Mouse (Mus musculus) liver, embryonic 13.5 days (tissue): ENCODE data around the gene Rap1a. TPM values are rescaled to one million over a fixed set of nuclear protein-coding genes. Genes with fewer than 3 reads are reported as not detected.

ENCODE experiments used
- ATAC-seq: fragments of 200-750 bp; cut with Nextera tagmentation; 2 replicates; pipeline ENCODE4 v1.8.0; 2017; ENCODE audit warnings: low read depth, mild to moderate bottlenecking, moderate number of reproducible peaks, moderate library complexity
- DNase-seq: peaks from one replicate; pipeline ENCODE4 v3.0.0; 2022
- H3K27ac ChIP-seq: fragments of 300-500 bp; sonication (generic); 2 replicates; pipeline ENCODE4 v1.5.1; 2015; ENCODE audit warnings: moderate library complexity, mild to moderate bottlenecking, inconsistent platforms
- H3K27me3 ChIP-seq: fragments of 300-500 bp; sonication (generic); 2 replicates; pipeline ENCODE4 v1.6.1; 2015; ENCODE audit warnings: mild to moderate bottlenecking, inconsistent platforms
- H3K36me3 ChIP-seq: fragments of 300-500 bp; sonication (generic); 2 replicates; pipeline ENCODE4 v1.6.1; 2015; ENCODE audit warnings: mild to moderate bottlenecking, inconsistent platforms
- H3K4me1 ChIP-seq: fragments of 300-500 bp; sonication (generic); replicated peaks from 2 replicates; pipeline ENCODE4 v1.6.1; 2015; ENCODE audit warnings: inconsistent platforms
- H3K4me2 ChIP-seq: fragments of 300-500 bp; sonication (generic); 2 replicates; pipeline ENCODE4 v1.6.1; 2015; ENCODE audit warnings: inconsistent platforms, mild to moderate bottlenecking, moderate library complexity
- H3K4me3 ChIP-seq: fragments of 300-500 bp; sonication (generic); replicated peaks from 2 replicates; pipeline ENCODE4 v1.5.1; 2015; ENCODE audit warnings: mild to moderate bottlenecking, inconsistent platforms
- H3K9ac ChIP-seq: fragments of 300-500 bp; sonication (generic); 2 replicates; pipeline ENCODE4 v1.6.1; 2015; ENCODE audit warnings: mild to moderate bottlenecking, inconsistent platforms
- H3K9me3 ChIP-seq: fragments of 300-500 bp; sonication (generic); replicated peaks from 2 replicates; pipeline ENCODE4 v1.6.1; 2016; ENCODE audit warnings: inconsistent platforms
- WGBS: fragments of 180-500 bp; shearing (Covaris S2); methylation state at CpG from one replicate; pipeline ENCODE4 v1.1.7; 2015; ENCODE audit not compliant: insufficient replicate concordance; 5-methylcytosine and 5-hydroxymethylcytosine counted together
- polyA plus RNA-seq: library from polyadenylated mRNA; unstranded; fragments of >200 nt; fragmentation: Nextera tagmentation; extraction: Ambion mirVana; gene quantifications from 2 replicates; pipeline ENCODE4 v1.2.1, GENCODE M21; 2015

Gene Rap1a
- 119 and 149 TPM in 2 replicates for polyA plus RNA-seq

DNA sequence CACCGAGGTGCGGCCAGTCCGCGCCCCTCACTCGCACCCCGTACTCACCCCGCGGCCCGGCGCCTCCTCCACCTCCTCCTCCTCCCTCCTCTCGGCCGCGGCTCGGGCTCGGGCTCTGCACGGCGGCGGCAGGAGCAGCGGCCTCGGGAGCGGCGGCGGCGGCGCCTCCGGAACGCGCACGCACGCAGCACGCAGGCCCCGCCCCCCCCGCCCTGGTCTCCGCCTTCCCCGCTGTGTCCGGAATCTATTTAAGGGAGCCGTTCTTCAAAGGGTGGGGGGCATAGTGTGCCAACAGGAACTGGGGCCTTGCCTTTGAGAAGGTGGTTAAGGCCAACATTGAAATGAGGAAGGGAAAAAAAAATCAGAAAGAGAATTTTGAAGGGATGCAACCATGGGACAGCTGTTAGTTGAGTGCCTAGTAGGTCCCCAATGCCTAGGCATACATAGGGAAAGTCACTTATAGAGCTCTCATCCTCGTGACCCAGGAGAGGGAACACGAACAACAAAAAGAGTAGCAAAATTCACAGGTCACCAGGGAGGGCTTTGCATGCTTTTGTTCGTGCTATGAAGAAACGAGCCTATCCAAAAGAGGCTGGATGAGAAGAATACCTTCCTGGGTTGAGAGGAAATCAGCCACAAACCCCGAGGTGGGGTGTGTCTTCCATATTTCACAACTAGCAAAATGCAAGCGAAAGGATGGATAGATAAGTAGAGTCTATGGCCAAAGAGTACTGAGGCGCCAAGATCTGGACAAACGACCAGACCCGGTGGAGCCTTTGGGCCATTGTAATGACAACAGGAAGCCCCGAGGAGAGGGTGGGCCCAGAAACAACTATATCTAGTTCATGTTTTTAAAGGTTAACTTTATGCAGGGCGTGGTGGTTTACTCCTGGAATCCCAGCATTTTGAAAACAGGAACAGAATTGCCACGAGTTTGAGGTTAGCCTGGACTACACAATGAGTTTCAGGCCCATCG is at the start of gene Rap1a:
Gene Rap1a (minus strand): TSS at position 146 of the 976 bp plus-strand sequence.
- peak within 1 kb of the TSS; percentile 86 for H3K4me3 ChIP-seq
- peak; percentile 89 for ATAC-seq
- no peaks in the 10 kb centered on the region for H3K27me3 ChIP-seq
- peak within 1 kb of the TSS; percentile 95 for H3K27ac ChIP-seq
- 6% methylated on average over 34 of the region's 50 CpGs for WGBS
- H3K4me2 ChIP-seq = peak within 1 kb of the TSS; percentile 71
- peak within 1 kb of the TSS; percentile 94 for H3K9ac ChIP-seq
- no peaks in the 10 kb centered on the region for H3K36me3 ChIP-seq
- DNase-seq = peak; percentile 72
- no peaks in the 10 kb centered on the region for H3K9me3 ChIP-seq
- H3K4me1 ChIP-seq = peaks cover 76% of the 10 kb centered on the region

DNA sequence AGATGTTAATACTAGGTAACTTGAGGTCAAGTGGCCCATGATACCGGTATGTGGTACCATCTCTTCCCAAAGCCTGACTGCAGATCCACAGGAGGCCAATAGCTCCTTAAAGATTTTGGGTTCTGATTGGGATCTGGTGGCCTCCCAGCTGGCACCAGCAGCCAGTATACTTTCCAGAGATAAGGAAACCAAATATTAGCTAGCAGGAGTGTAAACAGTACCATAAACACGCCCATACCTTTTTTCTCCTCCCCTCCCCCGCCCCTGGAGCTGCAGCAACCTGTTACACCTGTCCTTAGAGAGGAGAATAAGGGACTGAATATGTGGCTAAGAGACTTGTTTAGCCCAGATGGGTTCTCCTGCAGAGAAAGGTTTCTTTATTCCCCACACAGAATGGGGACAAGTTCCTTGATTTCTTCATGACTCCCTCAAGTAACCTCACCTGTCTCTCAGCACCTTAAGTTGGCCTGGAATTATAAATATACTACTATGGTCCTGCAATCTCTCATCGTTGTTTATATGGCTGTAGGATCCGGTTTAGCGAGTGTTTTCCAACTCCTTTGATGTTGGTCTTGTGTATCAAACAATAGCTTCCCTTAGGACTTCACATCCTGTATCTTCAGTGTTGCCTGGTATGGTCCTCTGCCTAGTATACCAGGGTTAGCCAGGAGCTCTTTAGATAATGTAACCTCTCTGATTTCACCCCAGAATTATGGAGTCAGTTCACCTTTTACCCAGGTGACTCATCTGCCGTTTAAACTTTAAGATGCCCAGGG is 45.3 kb upstream of the Rap1a start:
- DNase-seq (no peak), ATAC-seq (peak; percentile 55)
- Histone ChIP-seq H3K27ac (no peak overlapping the region), H3K9me3 (no peaks in the 10 kb centered on the region), H3K36me3 (no peaks in the 10 kb centered on the region), H3K27me3 (peaks cover 4% of the 10 kb centered on the region), H3K9ac (no peak overlapping the region), H3K4me3 (no peak overlapping the region), H3K4me1 (peaks cover 6% of the 10 kb centered on the region), H3K4me2 (no peak overlapping the region)
- WGBS = 52% methylated on average over 7 of the region's 7 CpGs

DNA sequence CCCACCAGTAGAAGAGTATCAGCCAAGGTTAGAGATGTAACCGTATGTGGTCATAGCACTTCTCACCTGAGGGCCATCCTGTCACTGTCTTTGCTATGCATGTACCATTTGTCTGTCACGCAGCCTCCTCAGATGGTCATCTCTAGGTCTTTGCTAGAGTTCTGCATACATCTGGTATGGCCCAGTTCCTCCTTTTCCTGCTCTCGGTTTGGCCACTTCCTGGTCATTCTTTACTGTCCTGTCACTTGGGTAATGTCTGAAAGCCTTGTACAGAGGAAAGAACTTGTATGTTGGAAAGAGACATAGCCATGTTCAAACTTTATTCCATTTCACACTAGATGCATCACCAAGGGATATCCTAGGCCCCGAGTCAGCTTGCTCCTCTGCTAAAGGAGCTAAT is 38.7 kb upstream of the Rap1a start:
- Histone ChIP-seq H3K9ac (no peak overlapping the region), H3K27ac (no peak overlapping the region), H3K9me3 (no peaks in the 10 kb centered on the region), H3K4me2 (no peak overlapping the region), H3K27me3 (peaks cover 4% of the 10 kb centered on the region), H3K36me3 (no peaks in the 10 kb centered on the region), H3K4me3 (no peak overlapping the region), H3K4me1 (peaks cover 23% of the 10 kb centered on the region)
- ATAC-seq = no peak
- 51% methylated on average over 4 of the region's 4 CpGs for WGBS
- DNase-seq = no peak

DNA sequence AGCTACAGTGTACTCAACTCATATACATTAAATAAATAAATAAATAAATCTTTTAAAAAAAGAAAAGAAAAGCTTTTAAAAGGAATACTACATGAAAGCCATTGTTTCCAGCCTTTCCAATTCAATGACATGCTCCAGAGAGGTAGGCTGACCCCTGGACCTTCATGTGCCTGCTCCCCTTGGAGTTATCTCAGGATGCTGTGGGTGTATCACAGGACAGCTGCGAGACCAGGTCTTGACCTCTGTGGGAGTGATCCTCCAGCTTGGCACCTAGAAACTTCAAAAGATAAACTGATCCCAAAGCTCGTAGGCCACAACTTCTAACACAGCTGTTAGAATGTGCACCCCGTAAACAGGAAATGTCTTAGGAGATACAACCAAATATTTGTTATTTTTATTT is 37.5 kb upstream of the Rap1a start:
- no peak overlapping the region for H3K9ac ChIP-seq
- H3K36me3 ChIP-seq = no peaks in the 10 kb centered on the region
- peaks cover 4% of the 10 kb centered on the region for H3K27me3 ChIP-seq
- H3K4me2 ChIP-seq = no peak overlapping the region
- no peak overlapping the region for H3K27ac ChIP-seq
- H3K4me3 ChIP-seq = no peak overlapping the region
- no peaks in the 10 kb centered on the region for H3K9me3 ChIP-seq
- H3K4me1 ChIP-seq = peaks cover 23% of the 10 kb centered on the region
- no peak for ATAC-seq
- no peak for DNase-seq
- 64% methylated on average over 3 of the region's 3 CpGs for WGBS

DNA sequence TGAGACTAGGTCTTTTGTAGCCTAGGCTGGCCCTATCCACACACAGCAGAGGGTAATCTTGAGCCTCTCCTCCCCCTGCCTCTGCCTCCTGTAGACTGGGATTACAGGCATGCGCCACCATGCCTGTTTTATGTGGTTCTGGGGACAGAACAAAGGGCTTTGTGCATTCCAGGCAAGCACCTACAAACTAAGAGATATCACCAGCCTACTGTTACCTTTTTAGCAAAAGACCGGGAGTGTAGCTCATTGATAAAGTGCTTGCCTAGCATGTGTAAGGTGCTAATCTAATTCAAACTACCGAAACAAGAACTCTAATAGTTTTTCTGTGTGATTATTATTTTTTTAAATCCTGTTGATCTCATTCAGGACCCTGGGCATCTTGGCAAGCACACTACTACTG is 35.7 kb upstream of the Rap1a start:
- ATAC-seq = peak; percentile 59
- peaks cover 23% of the 10 kb centered on the region for H3K4me1 ChIP-seq

DNA sequence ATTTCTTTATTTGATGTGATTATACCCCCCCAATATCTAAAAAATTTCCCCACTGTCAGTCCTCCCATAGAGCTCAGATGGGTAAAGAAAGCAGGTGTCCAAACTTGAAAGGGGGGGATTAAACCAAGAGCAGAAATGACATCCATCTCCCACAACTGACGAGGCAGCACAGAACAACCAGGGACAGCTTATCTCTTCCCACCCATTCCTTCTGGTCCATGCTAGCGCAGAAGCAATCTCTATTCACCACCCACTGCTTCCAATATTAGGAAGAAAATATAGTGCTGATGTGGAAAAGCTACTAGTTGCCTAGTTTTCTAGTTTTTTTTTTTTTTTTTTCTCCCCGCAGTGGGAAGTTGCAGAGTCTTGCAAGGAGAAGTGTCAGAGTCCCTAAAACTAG is 34.7 kb upstream of the Rap1a start:
- H3K27me3 ChIP-seq = no peaks in the 10 kb centered on the region
- 27% methylated on average over 3 of the region's 3 CpGs for WGBS
- no peak overlapping the region for H3K4me2 ChIP-seq
- no peaks in the 10 kb centered on the region for H3K36me3 ChIP-seq
- peaks cover 23% of the 10 kb centered on the region for H3K4me1 ChIP-seq
- no peaks in the 10 kb centered on the region for H3K9me3 ChIP-seq
- ATAC-seq = peak; percentile 74
- H3K9ac ChIP-seq = no peak overlapping the region
- no peak for DNase-seq
- no peak overlapping the region for H3K4me3 ChIP-seq
- H3K27ac ChIP-seq = no peak overlapping the region; the same call in 1 of the 2 replicates

More for the DNA sequence above, 35.7 kb upstream of the Rap1a start:
- no peaks in the 10 kb centered on the region for H3K36me3 ChIP-seq
- H3K4me2 ChIP-seq = no peak overlapping the region
- H3K9me3 ChIP-seq = no peaks in the 10 kb centered on the region
- H3K27me3 ChIP-seq = no peaks in the 10 kb centered on the region
- H3K9ac ChIP-seq = no peak overlapping the region
- H3K4me3 ChIP-seq = no peak overlapping the region
- DNase-seq = no peak
- no peak overlapping the region for H3K27ac ChIP-seq
- WGBS = 26% methylated on average over 3 of the region's 3 CpGs

DNA sequence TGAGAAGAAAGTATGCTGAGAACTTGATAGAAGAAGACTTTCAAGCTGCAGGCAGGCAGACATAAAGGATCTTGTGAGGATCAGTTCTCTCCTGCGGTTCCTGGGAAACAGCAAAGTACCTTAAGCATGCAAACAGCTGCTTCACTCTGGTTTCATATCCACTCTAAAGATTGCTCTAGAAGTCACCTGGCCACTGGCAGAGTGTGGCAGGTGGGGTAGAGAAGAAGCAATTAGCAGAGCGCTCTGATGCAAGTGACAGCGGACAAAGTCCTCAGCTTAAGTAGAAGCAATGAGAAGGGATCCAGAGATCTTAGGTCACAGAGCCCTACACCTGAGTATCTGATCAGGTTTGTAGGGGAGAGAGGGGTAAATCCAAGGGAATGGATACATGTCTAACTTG is 30.4 kb upstream of the Rap1a start:
- Histone ChIP-seq H3K27me3 (no peaks in the 10 kb centered on the region), H3K4me3 (no peak overlapping the region), H3K4me2 (no peak overlapping the region), H3K36me3 (no peaks in the 10 kb centered on the region), H3K9me3 (no peaks in the 10 kb centered on the region), H3K4me1 (peaks cover 14% of the 10 kb centered on the region), H3K9ac (no peak overlapping the region), H3K27ac (no peak overlapping the region)
- 88% methylated on average over 3 of the region's 3 CpGs for WGBS
- no peak for DNase-seq
- ATAC-seq = no peak

DNA sequence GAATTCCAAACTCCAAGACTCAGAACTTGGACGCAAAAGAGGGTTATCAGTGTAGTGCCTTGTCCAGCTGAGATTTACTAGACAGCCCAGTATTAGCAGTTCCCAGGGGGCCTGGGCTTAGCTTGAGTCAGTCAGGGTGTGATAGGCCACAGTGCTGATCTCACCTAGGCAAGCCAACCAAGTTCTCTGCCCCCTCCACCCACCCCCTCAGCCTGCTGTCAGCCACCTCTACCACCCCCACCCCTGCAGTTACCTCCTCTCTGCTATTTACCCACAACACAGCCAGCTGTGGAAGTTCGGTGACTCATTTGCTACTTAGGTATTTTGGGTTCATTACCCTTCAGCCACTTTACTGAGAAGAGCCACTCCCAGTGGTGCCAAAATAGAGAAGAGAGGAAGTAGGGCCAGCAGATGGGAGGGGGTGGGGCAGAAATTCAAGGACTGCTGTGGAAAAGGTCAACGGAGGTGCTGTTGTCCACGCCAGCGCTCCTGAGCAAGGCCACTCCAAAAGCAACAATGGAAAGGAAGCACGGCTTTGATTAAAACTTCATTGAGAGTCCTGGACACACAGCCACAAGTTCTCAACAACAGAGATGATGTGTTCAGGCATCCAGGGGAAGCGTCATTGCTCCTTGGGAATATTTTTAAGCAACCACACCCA is 24.5 kb upstream of the Rap1a start:
- no peaks in the 10 kb centered on the region for H3K9me3 ChIP-seq
- no peak overlapping the region for H3K27ac ChIP-seq
- no peak overlapping the region for H3K4me2 ChIP-seq
- H3K27me3 ChIP-seq = no peaks in the 10 kb centered on the region
- no peak overlapping the region for H3K9ac ChIP-seq
- H3K4me3 ChIP-seq = no peak overlapping the region
- peaks cover 22% of the 10 kb centered on the region for H3K4me1 ChIP-seq
- peak; percentile 43; the same call in 1 of the 2 replicates for ATAC-seq
- 33% methylated on average over 7 of the region's 7 CpGs for WGBS
- DNase-seq = no peak
- no peaks in the 10 kb centered on the region for H3K36me3 ChIP-seq

DNA sequence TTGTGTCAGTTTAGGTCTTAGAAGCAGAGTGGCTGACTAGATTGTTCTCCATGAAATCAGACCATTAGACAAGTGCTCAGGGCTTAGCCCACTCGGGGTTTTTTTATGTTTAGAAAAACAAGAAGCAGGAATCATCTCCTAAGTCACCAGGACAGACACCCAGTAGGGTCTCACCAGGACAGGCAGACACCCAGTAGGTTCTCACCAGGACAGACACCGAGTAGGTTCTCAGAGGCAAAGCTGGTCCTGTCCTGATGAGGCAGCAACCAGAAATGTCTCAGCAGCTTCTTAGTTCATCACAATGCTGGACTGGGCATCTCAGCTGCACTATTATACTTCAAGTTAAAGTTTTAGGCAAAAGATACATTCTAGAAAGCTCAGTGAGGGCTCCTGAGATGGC is 23.6 kb upstream of the Rap1a start:
- ATAC-seq = no peak
- Histone ChIP-seq H3K4me2 (no peak overlapping the region), H3K36me3 (no peaks in the 10 kb centered on the region), H3K27me3 (no peaks in the 10 kb centered on the region), H3K4me1 (peaks cover 22% of the 10 kb centered on the region), H3K27ac (no peak overlapping the region), H3K9ac (no peak overlapping the region), H3K4me3 (no peak overlapping the region), H3K9me3 (no peaks in the 10 kb centered on the region)
- WGBS = 46% methylated on average over 2 of the region's 2 CpGs
- no peak for DNase-seq

DNA sequence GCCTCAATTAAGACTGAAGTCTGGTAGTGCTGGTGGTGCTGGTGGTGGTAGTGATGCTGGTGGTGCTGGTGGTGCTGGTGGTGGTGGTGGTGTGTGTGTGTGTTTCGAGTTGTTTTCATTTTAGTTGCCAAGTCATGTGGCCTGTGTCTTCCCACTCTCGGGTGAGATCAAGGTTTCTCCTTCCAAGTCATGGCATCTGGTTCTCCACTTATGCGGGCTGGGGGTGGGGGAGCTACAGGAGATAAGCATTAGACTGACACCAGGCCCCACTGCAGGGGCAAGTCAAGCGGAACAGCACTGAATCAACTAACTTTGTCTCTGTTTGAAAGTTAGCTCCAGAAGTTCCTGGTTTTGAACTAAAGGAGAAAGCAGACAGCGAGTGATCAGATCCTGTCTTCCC is 23.0 kb upstream of the Rap1a start:
- DNase-seq = no peak
- no peaks in the 10 kb centered on the region for H3K27me3 ChIP-seq
- H3K4me3 ChIP-seq = no peak overlapping the region
- no peaks in the 10 kb centered on the region for H3K9me3 ChIP-seq
- peaks cover 22% of the 10 kb centered on the region for H3K4me1 ChIP-seq
- no peak overlapping the region for H3K9ac ChIP-seq
- H3K36me3 ChIP-seq = no peaks in the 10 kb centered on the region
- H3K4me2 ChIP-seq = no peak overlapping the region
- 25% methylated on average over 5 of the region's 5 CpGs for WGBS
- no peak overlapping the region for H3K27ac ChIP-seq
- no peak for ATAC-seq

DNA sequence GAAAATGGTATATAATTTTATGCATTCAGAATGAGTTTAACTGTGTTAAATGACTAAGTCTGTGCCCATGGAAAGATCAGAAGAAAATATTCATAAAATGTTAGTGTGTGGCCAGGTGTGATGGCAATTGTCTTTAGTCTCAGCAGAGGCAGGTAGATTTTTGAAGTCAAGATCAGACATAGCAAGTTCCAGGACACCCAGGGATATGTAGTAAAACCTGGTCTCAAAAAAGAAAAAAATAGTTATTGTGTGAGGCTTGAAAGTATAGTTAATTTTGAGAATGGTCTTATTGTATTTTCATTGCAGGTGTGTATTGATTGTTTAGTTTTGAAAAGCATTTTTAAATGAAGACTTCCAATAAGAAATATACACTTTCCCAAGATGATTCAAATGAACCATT is 22.5 kb upstream of the Rap1a start:
- H3K9ac ChIP-seq = no peak overlapping the region
- H3K4me2 ChIP-seq = no peak overlapping the region
- ATAC-seq (no peak), DNase-seq (no peak)
- no peak overlapping the region for H3K27ac ChIP-seq
- no peaks in the 10 kb centered on the region for H3K36me3 ChIP-seq
- peaks cover 26% of the 10 kb centered on the region for H3K4me1 ChIP-seq
- no peaks in the 10 kb centered on the region for H3K9me3 ChIP-seq
- no peak overlapping the region for H3K4me3 ChIP-seq
- H3K27me3 ChIP-seq = no peaks in the 10 kb centered on the region
